9 mouse cellular contexts compared by ENCODE assay signal in genomic region chr9:98986476-98987096, GRCm38 (mm10). TPM values are rescaled to one million over a fixed set of nuclear protein-coding genes. Genes with fewer than 3 reads are reported as not detected.
DNase-seq lines count a peak whose midpoint lies in the region; ATAC-seq lines count a peak whose summit lies in the region.
"Had no signal": no experiment of that assay in that cellular context is flagged by ENCODE, and none has a peak within 500 bp of the region (broad histone marks: within the 10 kb centered on the region; RNA-seq: fewer than 3 reads in every experiment).

No protein-coding gene starts in this region.

- H3K9ac ChIP-seq in lung, embryonic 16.5 days (ENCODE audit: low read length), result peak overlapping the region; percentile 78

- ATAC-seq in lung, embryonic 16.5 days (ENCODE audit: low read depth), result peak; percentile 51
- ATAC-seq in megakaryocyte, adult 5-6 weeks (ENCODE audit: poor library complexity, severe bottlenecking), result peak; percentile 17

- no peak for DNase-seq in lung, postnatal 10 days
- peak; percentile 33 for DNase-seq in brain, adult 2 months (ENCODE audit: low read depth, low spot score)
- DNase-seq in hindbrain, embryonic 10.5 days (ENCODE audit: low spot score), result no peak
- no peak for DNase-seq in adrenal gland, adult 2 months
- DNase-seq in adrenal gland, postnatal 14 days, result no peak
- no peak for DNase-seq in frontal cortex, postnatal 36 days (ENCODE audit: low spot score in 2 of 2)

- under 1% methylated on average over 38 of the region's 50 CpGs for WGBS in lung, embryonic 16.5 days
- 1% methylated on average over 50 of the region's 50 CpGs for WGBS in hindbrain, embryonic 10.5 days

- no peak overlapping the region for H3K27ac ChIP-seq in lung, embryonic 16.5 days (ENCODE audit: low read length)
- H3K27ac ChIP-seq in hindbrain, embryonic 10.5 days, result peak overlapping the region; percentile 90

- peaks cover 11% of the 10 kb centered on the region for H3K27me3 ChIP-seq in lung, embryonic 16.5 days (ENCODE audit: control insufficient read depth, insufficient read depth, low read depth, low read length)
- H3K27me3 ChIP-seq in hindbrain, embryonic 10.5 days (ENCODE audit: insufficient read depth, poor library complexity, severe bottlenecking), result peaks cover 24% of the 10 kb centered on the region

- no peaks in the 10 kb centered on the region for H3K36me3 ChIP-seq in lung, embryonic 16.5 days (ENCODE audit: control insufficient read depth, insufficient read depth, low read length)
- no peaks in the 10 kb centered on the region for H3K36me3 ChIP-seq in hindbrain, embryonic 10.5 days

- peak overlapping the region; percentile 96 for H3K4me2 ChIP-seq in lung, embryonic 16.5 days (ENCODE audit: low read depth, low read length)

- H3K4me1 ChIP-seq in lung, embryonic 16.5 days (replicated peaks; ENCODE audit: control insufficient read depth, insufficient read depth, low read length), result peaks cover 10% of the 10 kb centered on the region; the same call in 1 of the 2 replicates
- peaks cover 24% of the 10 kb centered on the region for H3K4me1 ChIP-seq in hindbrain, embryonic 10.5 days (replicated peaks)

- peak overlapping the region; percentile 78 for H3K4me3 ChIP-seq in lung, embryonic 16.5 days (ENCODE audit: low read length)
- H3K4me3 ChIP-seq in hindbrain, embryonic 10.5 days, result peak overlapping the region; percentile 82

- H3K9me3 ChIP-seq in lung, embryonic 16.5 days (ENCODE audit: control insufficient read depth, low read length), result no peaks in the 10 kb centered on the region
- no peaks in the 10 kb centered on the region for H3K9me3 ChIP-seq in hindbrain, embryonic 10.5 days

RNA-seq across cellular contexts. Expression of gene Faim, which starts 0.4 kb away (rescaled TPM):
- polyA plus RNA-seq in lung, embryonic 16.5 days (2015; fragmentation: Nextera tagmentation; extraction: Ambion mirVana), result 37.6 and 38.7 TPM in 2 replicates
- polyA plus RNA-seq in hindbrain, embryonic 10.5 days (2016; fragmentation: Nextera tagmentation; extraction: Ambion mirVana), result 73.7 and 77.8 TPM in 2 replicates
- total RNA-seq in megakaryocyte, adult 5-6 weeks (2015), result 55.0 and 74.1 TPM in 2 replicates
- total RNA-seq in megakaryocyte, adult 5-6 weeks (2017), result 145 and 158 TPM in 2 replicates
- total RNA-seq in adrenal gland, adult 2 months (2021), result 10 to 100 TPM; 20.6 to 22.0 TPM
- polyA plus RNA-seq in adrenal gland, adult 2 months (2012; rRNA removed), result 0.83 and 1.1 TPM in 2 replicates
- total RNA-seq in adrenal gland, postnatal 14 days (2021), result 27.8 and 31.9 TPM in 2 replicates

RNA-seq across cellular contexts. Expression of gene Foxl2, which starts 31.5 kb away (rescaled TPM):
- polyA plus RNA-seq in lung, embryonic 16.5 days (2015; fragmentation: Nextera tagmentation; extraction: Ambion mirVana), result not detected in 2 replicates
- 2.4 and 3.1 TPM in 2 replicates for polyA plus RNA-seq in hindbrain, embryonic 10.5 days (2016; fragmentation: Nextera tagmentation; extraction: Ambion mirVana)
- not detected in 2 replicates for total RNA-seq in megakaryocyte, adult 5-6 weeks (2015)
- total RNA-seq in megakaryocyte, adult 5-6 weeks (2017), result not detected in 2 replicates
- total RNA-seq in adrenal gland, adult 2 months (2021), result under 1 TPM in 1 of 2 experiments, not detected in 1; 0.20 TPM
- 0.04 and 0.35 TPM in 2 replicates for polyA plus RNA-seq in adrenal gland, adult 2 months (2012; rRNA removed)
- not detected in 2 replicates for total RNA-seq in adrenal gland, postnatal 14 days (2021)

RNA-seq across cellular contexts. Expression of gene Gm1123, which starts 48.9 kb away (rescaled TPM):
- polyA plus RNA-seq in lung, embryonic 16.5 days (2015; fragmentation: Nextera tagmentation; extraction: Ambion mirVana), result 0.14 TPM in 1 of 2 replicates, not detected in the other
- polyA plus RNA-seq in hindbrain, embryonic 10.5 days (2016; fragmentation: Nextera tagmentation; extraction: Ambion mirVana), result not detected in 2 replicates
- 0.29 TPM in 1 of 2 replicates, not detected in the other for total RNA-seq in megakaryocyte, adult 5-6 weeks (2015)
- total RNA-seq in megakaryocyte, adult 5-6 weeks (2017), result 0.81 TPM in 1 of 2 replicates, not detected in the other
- total RNA-seq in adrenal gland, adult 2 months (2021), result not detected
- not detected in 2 replicates for polyA plus RNA-seq in adrenal gland, adult 2 months (2012; rRNA removed)
- not detected in 2 replicates for total RNA-seq in adrenal gland, postnatal 14 days (2021)
- total RNA-seq: left cerebral cortex, adult 18-20 months had no signal
